Mouse (Mus musculus) kidney, embryonic 14.5 days (tissue): ENCODE measurements at regions not wholly inside any gene's neighbourhood (a gene's known extent, or its start where the extent isn't known, plus 50 kb on each side); places are given as distances from the start of the nearest gene placed in this dataset.

Source experiments
- ATAC-seq: fragments of 200-750 bp; cut with Nextera tagmentation; 2 replicates; pipeline ENCODE4 v1.8.0; 2017; ENCODE audit warnings: moderate number of reproducible peaks, mild to moderate bottlenecking, moderate TSS enrichment, moderate library complexity; ENCODE audit not compliant: low FRiP score, low TSS enrichment
- H3K27ac ChIP-seq: fragments of 300-500 bp; sonication (generic); 2 replicates; pipeline ENCODE4 v1.5.1; 2014; ENCODE audit warnings: low read depth, mild to moderate bottlenecking, low read length, moderate library complexity, mixed read lengths
- H3K27me3 ChIP-seq: fragments of 300-500 bp; sonication (generic); 2 replicates; pipeline ENCODE4 v1.6.1; 2014; ENCODE audit warnings: mild to moderate bottlenecking, low read length; ENCODE audit not compliant: control insufficient read depth, insufficient read depth
- H3K36me3 ChIP-seq: fragments of 300-500 bp; sonication (generic); 2 replicates; pipeline ENCODE4 v1.6.1; 2014; ENCODE audit warnings: low read length, mixed read lengths; ENCODE audit not compliant: control insufficient read depth, insufficient read depth
- H3K4me1 ChIP-seq: fragments of 300-500 bp; sonication (generic); 2 replicates; pipeline ENCODE4 v1.6.1; 2014; ENCODE audit warnings: low read length, mixed read lengths; ENCODE audit not compliant: control insufficient read depth, insufficient read depth
- H3K4me2 ChIP-seq: fragments of 300-500 bp; sonication (generic); replicated peaks from 2 replicates; pipeline ENCODE4 v1.6.1; 2014; ENCODE audit warnings: low read depth, mild to moderate bottlenecking, low read length
- H3K4me3 ChIP-seq: fragments of 300-500 bp; sonication (generic); 2 replicates; pipeline ENCODE4 v1.5.1; 2014; ENCODE audit warnings: mild to moderate bottlenecking, low read length
- H3K9ac ChIP-seq: fragments of 300-500 bp; sonication (generic); 2 replicates; pipeline ENCODE4 v1.6.1; 2014; ENCODE audit warnings: low read depth, mild to moderate bottlenecking, low read length, moderate library complexity
- H3K9me3 ChIP-seq: fragments of 300-500 bp; sonication (generic); 2 replicates; pipeline ENCODE4 v1.6.1; 2016; ENCODE audit warnings: low read length; ENCODE audit not compliant: control insufficient read depth
- WGBS: fragments of 180-500 bp; shearing (Covaris S2); extraction: QIAGEN DNeasy Blood & Tissue Kit; methylation state at CpG from one replicate; pipeline ENCODE4 v1.1.7; 2014; 5-methylcytosine and 5-hydroxymethylcytosine counted together

DNA sequence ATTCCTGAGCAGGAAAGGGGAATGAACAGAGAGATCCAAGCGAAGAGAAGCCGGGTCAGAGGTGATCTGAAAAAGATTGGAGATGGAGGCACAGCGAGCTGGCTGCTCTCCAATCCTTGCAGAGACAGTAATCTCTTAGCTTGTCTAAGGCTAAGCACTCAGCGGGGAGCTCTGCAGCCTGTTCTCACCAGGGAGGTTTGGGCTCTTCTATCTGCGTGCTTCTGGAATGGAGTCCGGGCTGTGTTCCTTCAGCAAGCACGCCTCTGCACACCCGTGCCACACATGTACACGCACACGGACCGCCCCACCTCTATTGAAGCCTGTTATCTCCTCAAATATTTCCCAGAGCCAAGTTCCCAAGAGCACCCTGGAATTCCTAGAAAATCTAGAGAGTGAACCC lies 161.3 kb downstream of the Cct6b start:
- Histone ChIP-seq H3K27me3 (peaks cover 12% of the 10 kb centered on the region; the same call in 1 of the 2 replicates), H3K27ac (no peak overlapping the region)
- no peak for ATAC-seq

DNA sequence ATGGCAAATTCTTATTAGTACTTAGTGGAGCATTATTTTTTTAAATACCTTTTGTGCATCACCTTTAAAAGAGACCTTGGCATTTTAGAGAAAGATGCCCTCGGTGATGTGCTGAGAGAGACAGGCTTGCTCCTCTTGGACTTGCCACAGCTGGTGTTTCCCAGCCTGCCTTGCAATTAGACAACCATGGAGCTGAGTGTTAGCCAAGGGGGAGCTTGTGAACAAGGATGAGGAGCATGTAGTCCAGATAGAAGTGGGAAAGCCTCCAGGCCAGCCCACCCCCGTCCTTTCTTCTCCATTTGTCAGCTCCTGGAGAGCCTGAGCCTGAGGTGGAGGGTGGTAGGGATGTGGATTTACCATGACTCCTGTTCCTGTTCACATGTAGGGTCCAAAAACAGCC lies 161.9 kb downstream of the Cct6b start:
- H3K36me3 ChIP-seq = no peaks in the 10 kb centered on the region
- ATAC-seq = no peak
- H3K9me3 ChIP-seq = no peaks in the 10 kb centered on the region
- WGBS = 53% methylated on average over 2 of the region's 2 CpGs
- no peak overlapping the region for H3K4me2 ChIP-seq
- H3K27me3 ChIP-seq = peaks cover 12% of the 10 kb centered on the region; the same call in 1 of the 2 replicates
- no peaks in the 10 kb centered on the region for H3K4me1 ChIP-seq
- no peak overlapping the region for H3K4me3 ChIP-seq
- no peak overlapping the region for H3K27ac ChIP-seq
- H3K9ac ChIP-seq = no peak overlapping the region

More for the DNA sequence above, 161.3 kb downstream of the Cct6b start:
- no peaks in the 10 kb centered on the region for H3K36me3 ChIP-seq
- WGBS = 47% methylated on average over 11 of the region's 11 CpGs
- no peaks in the 10 kb centered on the region for H3K4me1 ChIP-seq
- no peak overlapping the region for H3K9ac ChIP-seq
- no peaks in the 10 kb centered on the region for H3K9me3 ChIP-seq
- no peak overlapping the region for H3K4me2 ChIP-seq
- H3K4me3 ChIP-seq = no peak overlapping the region

DNA sequence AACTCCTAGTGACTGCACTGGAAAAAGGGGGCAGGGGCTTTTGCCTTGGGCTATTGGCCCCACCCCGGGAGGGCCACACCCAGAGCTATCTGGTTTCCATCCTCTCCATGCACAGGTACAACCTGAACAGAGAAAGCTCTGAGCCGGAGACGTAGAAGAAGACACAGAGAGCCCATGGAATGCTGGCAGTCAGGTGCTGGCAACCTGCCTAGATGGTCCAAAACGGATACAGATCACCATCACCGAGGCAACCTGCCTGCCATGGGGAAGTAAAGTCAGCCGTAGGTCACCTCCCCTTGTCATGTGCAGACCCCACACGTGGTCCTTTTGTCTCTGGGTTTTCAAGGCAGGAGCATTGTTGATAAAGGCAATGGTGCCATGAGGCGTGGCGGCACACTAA lies 164.0 kb downstream of the Cct6b start:
- peaks cover 12% of the 10 kb centered on the region; the same call in 1 of the 2 replicates for H3K27me3 ChIP-seq
- H3K36me3 ChIP-seq = no peaks in the 10 kb centered on the region
- no peak for ATAC-seq
- H3K4me2 ChIP-seq = no peak overlapping the region
- H3K9me3 ChIP-seq = no peaks in the 10 kb centered on the region
- H3K27ac ChIP-seq = no peak overlapping the region
- H3K4me1 ChIP-seq = no peaks in the 10 kb centered on the region
- no peak overlapping the region for H3K4me3 ChIP-seq
- 83% methylated on average over 9 of the region's 9 CpGs for WGBS
- no peak overlapping the region for H3K9ac ChIP-seq

DNA sequence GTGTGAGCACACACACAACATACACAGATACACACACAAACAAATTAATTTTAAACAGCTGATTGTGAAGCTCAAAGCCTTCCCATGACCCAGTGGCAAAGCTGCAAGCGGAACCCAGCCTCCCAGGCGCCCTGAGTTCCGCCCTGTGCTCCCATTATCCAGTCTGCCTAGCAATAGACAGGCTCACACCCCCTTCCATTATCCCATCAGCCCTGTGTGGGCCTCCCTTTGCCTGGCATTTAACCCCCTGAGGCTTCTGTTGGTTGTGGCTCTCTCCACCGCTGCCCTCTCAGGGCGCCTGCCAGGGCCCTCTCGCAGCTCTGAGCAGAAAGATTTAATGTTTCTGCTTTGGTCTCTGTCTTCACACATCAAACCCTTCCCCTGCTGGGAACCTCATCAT lies 166.4 kb downstream of the Cct6b start:
- Histone ChIP-seq H3K4me2 (no peak overlapping the region), H3K4me3 (no peak overlapping the region), H3K9me3 (no peaks in the 10 kb centered on the region), H3K27ac (no peak overlapping the region), H3K4me1 (no peaks in the 10 kb centered on the region), H3K9ac (no peak overlapping the region), H3K36me3 (no peaks in the 10 kb centered on the region), H3K27me3 (peaks cover 12% of the 10 kb centered on the region; the same call in 1 of the 2 replicates)
- ATAC-seq = no peak
- WGBS = 22% methylated on average over 6 of the region's 6 CpGs

DNA sequence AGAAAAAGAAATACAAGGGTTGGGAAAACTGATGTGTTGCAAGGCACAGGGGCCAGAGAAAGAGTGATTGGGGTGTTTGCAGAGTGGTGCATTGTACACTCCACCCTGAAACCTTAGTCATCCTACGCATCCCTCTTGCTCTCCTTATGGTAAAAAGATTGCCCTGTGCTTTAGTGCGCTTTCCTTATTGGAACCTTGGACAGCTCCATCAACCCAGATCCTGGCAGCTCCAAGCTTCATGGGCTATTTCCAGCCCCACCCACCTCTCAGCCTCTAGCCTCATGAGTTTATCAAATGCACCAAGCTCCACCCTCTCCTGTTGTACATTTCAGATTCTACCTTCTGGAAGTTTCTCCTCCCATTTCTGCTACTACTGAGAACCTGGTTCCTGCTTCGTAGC lies 167.3 kb downstream of the Cct6b start:
- Histone ChIP-seq H3K27me3 (peaks cover 12% of the 10 kb centered on the region; the same call in 1 of the 2 replicates), H3K4me1 (no peaks in the 10 kb centered on the region), H3K27ac (no peak overlapping the region), H3K4me2 (no peak overlapping the region), H3K36me3 (no peaks in the 10 kb centered on the region), H3K9ac (no peak overlapping the region), H3K4me3 (no peak overlapping the region), H3K9me3 (no peaks in the 10 kb centered on the region)
- 48% methylated on average over 3 of the region's 3 CpGs for WGBS
- ATAC-seq = no peak

DNA sequence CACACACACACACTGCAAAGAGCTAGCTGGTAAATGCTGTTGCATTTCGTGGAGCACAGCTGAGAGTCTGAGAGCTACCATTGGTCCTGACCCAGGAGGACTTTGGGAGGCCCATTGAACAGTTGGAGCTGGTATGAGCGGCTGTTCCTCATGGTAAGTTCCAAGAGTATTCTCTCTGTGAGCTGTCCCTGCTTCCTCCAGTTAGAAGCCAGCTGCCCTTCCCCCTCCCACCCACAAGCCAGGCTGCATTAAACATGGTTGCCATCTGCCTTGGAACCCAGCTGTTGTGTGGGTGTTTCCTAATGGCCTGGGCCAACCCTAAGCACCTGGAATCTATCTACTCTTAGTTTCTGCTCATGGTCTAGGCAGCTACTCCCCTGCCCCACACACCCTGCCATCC lies 174.4 kb downstream of the Cct6b start:
- 100% methylated on average over 2 of the region's 2 CpGs for WGBS

DNA sequence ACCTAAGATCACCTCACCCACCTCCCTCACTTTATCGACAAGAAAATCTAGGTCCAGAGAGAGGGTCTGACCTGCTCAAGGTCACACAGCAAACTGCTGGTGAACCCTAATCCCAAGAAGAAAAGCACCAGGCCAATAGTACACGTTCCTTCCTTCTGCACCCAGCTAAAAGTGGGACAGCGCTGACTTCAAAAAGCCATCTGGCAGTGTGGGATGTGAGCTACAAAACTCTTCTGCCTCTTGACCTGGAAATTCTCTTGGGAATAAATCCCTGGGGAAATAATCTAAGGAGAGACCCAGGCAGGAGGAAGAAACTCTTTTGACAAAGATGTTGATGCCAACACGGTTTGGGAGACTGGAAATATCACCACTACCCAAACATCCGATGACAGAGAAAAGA lies 175.4 kb downstream of the Cct6b start:
- Histone ChIP-seq H3K4me1 (no peaks in the 10 kb centered on the region), H3K9me3 (no peaks in the 10 kb centered on the region), H3K4me3 (no peak overlapping the region), H3K4me2 (no peak overlapping the region), H3K36me3 (no peaks in the 10 kb centered on the region), H3K27me3 (no peaks in the 10 kb centered on the region), H3K27ac (no peak overlapping the region), H3K9ac (no peak overlapping the region)
- 87% methylated on average over 5 of the region's 5 CpGs for WGBS
- no peak for ATAC-seq

More for the DNA sequence above, 174.4 kb downstream of the Cct6b start:
- Histone ChIP-seq H3K36me3 (no peaks in the 10 kb centered on the region), H3K9me3 (no peaks in the 10 kb centered on the region), H3K4me2 (no peak overlapping the region), H3K4me3 (no peak overlapping the region), H3K27ac (no peak overlapping the region), H3K4me1 (no peaks in the 10 kb centered on the region), H3K9ac (no peak overlapping the region), H3K27me3 (no peaks in the 10 kb centered on the region)
- no peak for ATAC-seq

DNA sequence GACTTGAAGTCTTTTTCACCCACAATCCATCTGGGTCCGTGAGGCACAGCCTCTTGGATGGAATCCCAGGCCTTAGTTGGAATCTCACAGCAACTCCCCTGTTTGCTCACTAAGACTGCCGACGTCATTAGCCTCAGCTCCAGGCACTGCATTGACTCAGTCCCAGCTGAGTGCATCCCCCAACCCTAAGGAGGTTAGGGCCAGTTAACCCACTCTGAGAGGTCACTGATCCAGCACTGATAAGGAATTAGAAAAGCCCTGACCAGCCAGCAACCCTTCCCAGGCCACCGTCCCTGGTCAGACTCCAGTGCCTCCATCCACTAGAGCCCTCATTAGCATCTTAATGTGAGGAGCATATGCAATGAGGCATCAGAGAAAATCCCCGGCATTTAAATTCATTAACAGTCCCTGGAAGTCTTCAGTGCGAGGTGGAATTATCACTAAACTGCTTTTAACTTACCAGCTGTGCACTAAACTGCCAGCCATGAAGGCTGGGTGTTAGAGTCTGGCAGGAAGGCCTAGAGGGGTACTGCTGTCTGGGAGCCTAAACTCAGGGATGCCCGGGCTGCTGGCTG lies 184.2 kb downstream of the Cct6b start:
- Histone ChIP-seq H3K9ac (no peak overlapping the region), H3K4me3 (no peak overlapping the region), H3K27ac (no peak overlapping the region), H3K4me2 (no peak overlapping the region), H3K4me1 (no peaks in the 10 kb centered on the region), H3K27me3 (no peaks in the 10 kb centered on the region; the same call in 1 of the 2 replicates), H3K9me3 (no peaks in the 10 kb centered on the region), H3K36me3 (no peaks in the 10 kb centered on the region)
- WGBS = 11% methylated on average over 7 of the region's 7 CpGs
- no peak for ATAC-seq

DNA sequence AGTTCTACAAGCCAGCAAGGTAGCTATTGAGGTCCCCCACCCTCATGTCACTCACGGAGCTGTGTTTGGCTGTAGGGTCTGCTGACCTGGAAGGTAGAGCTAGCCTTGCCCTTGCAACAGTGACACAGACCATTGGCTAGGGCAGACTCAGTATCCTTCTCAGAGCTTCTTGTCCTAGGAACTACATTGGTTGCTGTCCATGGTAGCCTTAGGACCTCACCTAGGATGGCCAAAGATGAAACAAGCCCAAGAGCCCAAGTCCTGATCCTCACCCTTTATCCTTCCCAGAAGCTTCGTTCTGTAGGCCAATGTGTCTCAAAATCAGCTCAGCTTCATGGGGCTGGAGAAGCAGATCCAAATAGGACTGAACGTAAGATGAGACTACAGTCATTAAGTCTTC lies 187.3 kb downstream of the Tmem132e start:
- Histone ChIP-seq H3K4me1 (no peaks in the 10 kb centered on the region), H3K4me2 (no peak overlapping the region), H3K27me3 (no peaks in the 10 kb centered on the region; the same call in 1 of the 2 replicates), H3K36me3 (no peaks in the 10 kb centered on the region), H3K27ac (no peak overlapping the region), H3K9me3 (no peaks in the 10 kb centered on the region), H3K9ac (no peak overlapping the region), H3K4me3 (no peak overlapping the region)
- 47% methylated on average over 3 of the region's 3 CpGs for WGBS
- ATAC-seq = no peak
